Mouse (Mus musculus) brain, embryonic 18.5 days (tissue): Measurements from ENCODE around the gene Jup.

Experiments
- DNase-seq: peaks from one replicate; pipeline ENCODE4 v3.0.0-alpha.2; 2012; ENCODE audit warnings: low read depth, low spot score

The Jup gene

GRCm38 (mm10) chr11:100408076-100408834 is 10.7 kb upstream of the Jup start:
- no peak for DNase-seq

GRCm38 (mm10) chr11:100406995-100407705 is 9.6 kb upstream of the Jup start:
- DNase-seq = no peak

- no peak for DNase-seq
These were observed 8.7 kb upstream of the Jup start for GRCm38 (mm10) chr11:100406273-100406672.

- DNase-seq = no peak
These were observed 7.0 kb upstream of the Jup start for GRCm38 (mm10) chr11:100404456-100405074.

- no peak for DNase-seq
These were observed 6.0 kb upstream of the Jup start for GRCm38 (mm10) chr11:100403445-100404134.

GRCm38 (mm10) chr11:100402682-100403081 is 5.1 kb upstream of the Jup start:
- DNase-seq = no peak

- DNase-seq = no peak
These were observed 4.7 kb upstream of the Jup start for GRCm38 (mm10) chr11:100402240-100402639.

- DNase-seq = no peak
These were observed 3.3 kb upstream of the Jup start for GRCm38 (mm10) chr11:100400842-100401241.

- DNase-seq = no peak
These were observed 2.4 kb upstream of the Jup start for GRCm38 (mm10) chr11:100399727-100400538.

GRCm38 (mm10) chr11:100399320-100399719 is 1.8 kb upstream of the Jup start:
- DNase-seq = no peak

- DNase-seq = no peak
These were observed 954 bp upstream of the Jup start for GRCm38 (mm10) chr11:100398517-100398916.

- DNase-seq = no peak
These were observed 520 bp downstream of the Jup start for GRCm38 (mm10) chr11:100396886-100397599.

GRCm38 (mm10) chr11:100395861-100396631 is 1.5 kb downstream of the Jup start:
- DNase-seq = no peak

GRCm38 (mm10) chr11:100395200-100395599 is 2.4 kb downstream of the Jup start:
- no peak for DNase-seq

- DNase-seq = no peak
These were observed 3.0 kb downstream of the Jup start for GRCm38 (mm10) chr11:100394353-100395074.

- DNase-seq = no peak
These were observed 3.8 kb downstream of the Jup start for GRCm38 (mm10) chr11:100393733-100394132.

- DNase-seq = no peak
These were observed 4.6 kb downstream of the Jup start for GRCm38 (mm10) chr11:100392958-100393357.

GRCm38 (mm10) chr11:100391884-100392345 is 5.6 kb downstream of the Jup start:
- DNase-seq = no peak
